In genomic region chr13:55178556-55178955, GRCm38 (mm10) we compare ENCODE assay signal across 9 mouse cellular contexts. TPM values are rescaled to one million over a fixed set of nuclear protein-coding genes. Genes with fewer than 3 reads are reported as not detected.
DNase-seq lines count a peak whose midpoint lies in the region; ATAC-seq and TF ChIP-seq lines count a peak whose summit lies in the region.
"Had no signal": no experiment of that assay in that cellular context is flagged by ENCODE, and none has a peak within 500 bp of the region (broad histone marks: within the 10 kb centered on the region; RNA-seq: fewer than 3 reads in every experiment).

No protein-coding gene starts in this region.

- TF ChIP-seq RAD21 in MEL (IDR thresholded peaks at IDR 0.05; ENCODE audit: low read depth, low read length): peak; percentile 85

- ATAC-seq in frontal cortex, adult (ENCODE audit: low TSS enrichment): peak; percentile 51; the same call in 1 of the 2 replicates

- H3K9me3 ChIP-seq in MEL (replicated peaks; ENCODE audit: insufficient read depth, low read length): no peaks in the 10 kb centered on the region

- H3K9ac ChIP-seq in MEL (ENCODE audit: control insufficient read depth, low read depth, low read length, poor library complexity, severe bottlenecking): no peak overlapping the region
- no peak overlapping the region for H3K9ac ChIP-seq in liver, adult 2 months (ENCODE audit: low read depth, low read length)

- WGBS in liver, adult 2 months: 52% methylated on average over 2 of the region's 2 CpGs

- TF ChIP-seq CTCF in MEL (IDR thresholded peaks at IDR 0.05 in 2 of 3, conservative IDR thresholded peaks at IDR 0.05 in 1 of 3; ENCODE audit: control insufficient read depth in 1 of 3, insufficient read depth in 1 of 3, low read depth in 2 of 3, low read length in 3 of 3, poor library complexity in 1 of 3, severe bottlenecking in 1 of 3): peak; percentile 83 to 88 (median 84)
- TF ChIP-seq CTCF in liver, adult 2 months (IDR thresholded peaks at IDR 0.05; ENCODE audit: low read depth, low read length): peak; percentile 71

- H3K27me3 ChIP-seq in MEL (ENCODE audit: control insufficient read depth in 1 of 2, insufficient read depth in 2 of 2, low read length in 2 of 2): no peaks in the 10 kb centered on the region
- no peaks in the 10 kb centered on the region for H3K27me3 ChIP-seq in liver, adult 2 months (ENCODE audit: control insufficient read depth, insufficient read depth, low read length)

- no peak for TF ChIP-seq EP300 in MEL (IDR thresholded peaks at IDR 0.05; ENCODE audit: low read depth in 1 of 2, low read length in 2 of 2)

- H3K79me2 ChIP-seq in MEL (ENCODE audit: control insufficient read depth, insufficient read depth, low read length, poor library complexity): no peaks in the 10 kb centered on the region
- no peaks in the 10 kb centered on the region for H3K79me2 ChIP-seq in liver, adult 2 months (ENCODE audit: control insufficient read depth, insufficient read depth, low read length)

- H3K4me1 ChIP-seq in MEL (ENCODE audit: control insufficient read depth in 1 of 2, insufficient read depth in 2 of 2, low read length in 2 of 2): no peaks in the 10 kb centered on the region
- peaks cover 2% of the 10 kb centered on the region for H3K4me1 ChIP-seq in liver, adult 2 months (ENCODE audit: control insufficient read depth, insufficient read depth, low read length)

- H3K4me3 ChIP-seq in MEL (ENCODE audit: control insufficient read depth in 1 of 2, insufficient read depth in 1 of 2, low read depth in 2 of 2, low read length in 2 of 2): no peak overlapping the region
- no peak overlapping the region for H3K4me3 ChIP-seq in liver, adult 2 months (ENCODE audit: insufficient read depth, low read depth, low read length)

- TF ChIP-seq POLR2A in MEL (IDR thresholded peaks at IDR 0.05; ENCODE audit: control insufficient read depth in 1 of 2, insufficient read depth in 1 of 2, low read depth in 1 of 2, low read length in 2 of 2, poor library complexity in 1 of 2): no peak
- TF ChIP-seq POLR2A in liver, adult 2 months (IDR thresholded peaks at IDR 0.05; ENCODE audit: extremely low read depth, insufficient read depth, low read length): no peak

- DNase-seq in 416B (ENCODE audit: low read depth) (peak; percentile 81), MEL (ENCODE audit: low read depth, low spot score) (peak; percentile 78)
- DNase-seq in cerebellum, adult 9-10 months: peak; percentile 84
- peak; percentile 88 for DNase-seq in kidney, adult 9 months
- DNase-seq in liver, adult 2 months (ENCODE audit: extremely low read depth, low read depth, low spot score): peak; percentile 57
- peak; percentile 62 to 64 for DNase-seq in natural killer cell, adult 2 months (ENCODE audit: low spot score in 2 of 2)
- DNase-seq in thymus, postnatal 0 days (ENCODE audit: low spot score): peak; percentile 64

- H3K36me3 ChIP-seq in MEL (ENCODE audit: control insufficient read depth in 1 of 2, insufficient read depth in 2 of 2, low read length in 2 of 2): no peaks in the 10 kb centered on the region
- no peaks in the 10 kb centered on the region for H3K36me3 ChIP-seq in liver, adult 2 months (ENCODE audit: control insufficient read depth, insufficient read depth, low read length)

- H3K27ac ChIP-seq in MEL (ENCODE audit: control insufficient read depth, low read depth, low read length): no peak overlapping the region
- H3K27ac ChIP-seq in liver, adult 2 months (replicated peaks; ENCODE audit: insufficient read depth, low read depth, low read length): no peak overlapping the region

TF ChIP-seq in MEL, 35 proteins besides CTCF, POLR2A, EP300 and RAD21:
- TF ChIP-seq E2F4 (IDR thresholded peaks at IDR 0.05; ENCODE audit: borderline replicate concordance, low read depth, low read length) (no peak), ELF1 (IDR thresholded peaks at IDR 0.05; ENCODE audit: low read depth, low read length) (no peak), USF1 (IDR thresholded peaks at IDR 0.05; ENCODE audit: low read depth, low read length) (no peak), ETS1 (IDR thresholded peaks at IDR 0.05; ENCODE audit: low read depth, low read length) (no peak), CHD1 (IDR thresholded peaks at IDR 0.05; ENCODE audit: low read depth, low read length) (no peak), GABPA (IDR thresholded peaks at IDR 0.05; ENCODE audit: low read depth, low read length) (no peak), HCFC1 (IDR thresholded peaks at IDR 0.05; ENCODE audit: low read depth, low read length) (no peak), SIN3A (IDR thresholded peaks at IDR 0.05; ENCODE audit: low read length) (0 out of 2 replicates have a peak, but pooled peaks have one; percentile 24), ZKSCAN1 (IDR thresholded peaks at IDR 0.05; ENCODE audit: low read depth, low read length) (no peak), SMC3 (IDR thresholded peaks at IDR 0.05; ENCODE audit: low read depth, low read length) (peak; percentile 75), MXI1 (IDR thresholded peaks at IDR 0.05; ENCODE audit: low read depth, low read length) (no peak), ZC3H11A (IDR thresholded peaks at IDR 0.05; ENCODE audit: low read depth, low read length) (peak; percentile 54)
TF ChIP-seq in MEL: peak in this region for 3.

RNA-seq across cellular contexts. Expression of gene Fgfr4, which starts 26.1 kb away (rescaled TPM):
- not detected in 2 replicates for total RNA-seq in MEL (2012; rRNA removed)
- not detected for polyA plus RNA-seq in MEL (2012; ENCODE audit: insufficient read depth in 1 of 2, insufficient read length in 2 of 2, low read depth in 1 of 2, low replicate concordance in 2 of 2, missing spikeins in 1 of 2)
- total RNA-seq in liver, adult 2 months (2014; rRNA removed): 6.6 and 16.9 TPM in 2 replicates
- 49.9 and 52.4 TPM in 2 replicates for polyA plus RNA-seq in liver, adult 2 months (2012; rRNA removed)
- polyA plus RNA-seq in thymus, postnatal 0 days (2015; fragmentation: Nextera tagmentation; extraction: Ambion mirVana): 0.06 TPM in 1 of 2 replicates, not detected in the other

RNA-seq across cellular contexts. Expression of gene Nsd1, which starts 31.0 kb away (rescaled TPM):
- 10.0 and 13.3 TPM in 2 replicates for total RNA-seq in MEL (2012; rRNA removed)
- polyA plus RNA-seq in MEL (2012; ENCODE audit: insufficient read depth in 1 of 2, insufficient read length in 2 of 2, low read depth in 1 of 2, low replicate concordance in 2 of 2, missing spikeins in 1 of 2): 10 to 100 TPM in 1 of 2 experiments, 1 to 10 TPM in 1; 6.3 to 59.3 TPM
- 45.4 TPM in 2 replicates for total RNA-seq in liver, adult 2 months (2014; rRNA removed)
- 8.0 and 8.9 TPM in 2 replicates for polyA plus RNA-seq in liver, adult 2 months (2012; rRNA removed)
- 52.6 and 73.8 TPM in 2 replicates for polyA plus RNA-seq in thymus, postnatal 0 days (2015; fragmentation: Nextera tagmentation; extraction: Ambion mirVana)

RNA-seq across cellular contexts. Expression of gene Gm17617, which starts 45.2 kb away (rescaled TPM):
- total RNA-seq in MEL (2012; rRNA removed): not detected in 2 replicates
- polyA plus RNA-seq in MEL (2012; ENCODE audit: insufficient read depth in 1 of 2, insufficient read length in 2 of 2, low read depth in 1 of 2, low replicate concordance in 2 of 2, missing spikeins in 1 of 2): not detected
- not detected in 2 replicates for total RNA-seq in liver, adult 2 months (2014; rRNA removed)
- polyA plus RNA-seq in liver, adult 2 months (2012; rRNA removed): not detected in 2 replicates
- not detected in 2 replicates for polyA plus RNA-seq in thymus, postnatal 0 days (2015; fragmentation: Nextera tagmentation; extraction: Ambion mirVana)
- total RNA-seq: gastrocnemius, postnatal 4 days had no signal

Comparison
In these comparisons a context has a peak if more than half of its experiments do, and no peak if none do; other contexts are left out.
1. RNA of gene Fgfr4, which starts 26.1 kb away (polyA plus RNA-seq): 49.9 to 52.4 TPM in liver, adult 2 months; 0.06 TPM in thymus, postnatal 0 days and not detected in MEL; every median in the first group is over 10 times any median in the second.
2. Peak in every context shown above with its lines, with median percentiles within 50 percentile points of each other: DNase-seq.